31 mouse cellular contexts compared by ENCODE assay signal in the genomic region with DNA sequence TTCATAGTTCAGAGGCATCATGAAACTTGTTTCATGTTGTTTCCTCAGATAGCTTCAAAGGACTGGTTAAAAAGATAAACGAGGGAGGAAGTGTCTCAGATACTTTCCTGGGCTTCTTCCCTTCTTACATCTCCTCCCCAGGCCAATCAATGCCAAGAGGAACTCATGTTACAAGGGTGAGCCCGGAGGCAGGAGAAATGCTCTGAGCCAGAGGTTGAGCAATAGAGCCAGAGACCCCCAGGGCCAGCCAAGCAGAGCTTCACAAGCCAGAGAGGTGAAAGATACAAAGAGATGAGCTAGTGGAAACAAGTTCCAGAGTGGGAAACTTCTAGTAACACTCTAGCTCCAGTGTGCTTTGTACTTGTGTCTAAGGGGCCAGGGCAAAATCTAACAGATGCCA. TPM values are rescaled to one million over a fixed set of nuclear protein-coding genes. Genes with fewer than 3 reads are reported as not detected.
DNase-seq lines count a peak whose midpoint lies in the region; ATAC-seq and TF ChIP-seq lines count a peak whose summit lies in the region.
"Had no signal": no experiment of that assay in that cellular context is flagged by ENCODE, and none has a peak within 500 bp of the region (broad histone marks: within the 10 kb centered on the region; RNA-seq: fewer than 3 reads in every experiment).

No protein-coding gene starts in this region.

- H3K4me3 ChIP-seq in layer of hippocampus, adult 2 months = no peak overlapping the region
- no peak overlapping the region for H3K4me3 ChIP-seq in thymus, adult 2 months (ENCODE audit: control insufficient read depth, insufficient read depth, low read length)
- H3K4me3 ChIP-seq: embryonic facial prominence, embryonic 12.5 days; heart, adult 2 months; heart, embryonic 12.5 days; kidney, embryonic 15.5 days; liver, embryonic 12.5 days; midbrain, embryonic 13.5 days; stomach, embryonic 15.5 days had no signal

- no peaks in the 10 kb centered on the region for H3K27me3 ChIP-seq in thymus, adult 2 months (ENCODE audit: control insufficient read depth, insufficient read depth, low read length)
- H3K27me3 ChIP-seq: CH12.LX; embryonic facial prominence, embryonic 12.5 days; heart, embryonic 12.5 days; kidney, embryonic 15.5 days; liver, embryonic 12.5 days; midbrain, embryonic 13.5 days; stomach, embryonic 15.5 days had no signal

- H3K36me3 ChIP-seq in thymus, adult 2 months (ENCODE audit: control insufficient read depth, insufficient read depth, low read length) = no peaks in the 10 kb centered on the region
- H3K36me3 ChIP-seq: embryonic facial prominence, embryonic 12.5 days; heart, embryonic 12.5 days; kidney, embryonic 15.5 days; liver, embryonic 12.5 days; midbrain, embryonic 13.5 days; stomach, embryonic 15.5 days had no signal

- ATAC-seq in common myeloid progenitor, adult 5-6 weeks (replicated peaks; ENCODE audit: low read depth, poor library complexity, severe bottlenecking) = peak; percentile 46
- ATAC-seq: activated CD4-positive, CD25-positive, alpha-beta regulatory T cell, adult 4 months; forebrain, embryonic 14.5 days; liver, embryonic 12.5 days; liver, postnatal 0 days; midbrain, embryonic 13.5 days had no signal

- no peak for TF ChIP-seq CTCF in layer of hippocampus, adult 2 months (conservative IDR thresholded peaks at IDR 0.05)
- no peak for TF ChIP-seq CTCF in thymus, adult 2 months (IDR thresholded peaks at IDR 0.05; ENCODE audit: borderline replicate concordance, control insufficient read depth, extremely low read depth, insufficient read depth, low read length, poor library complexity)

- WGBS in thymus, adult 2 months = 3% methylated on average over 2 of the region's 2 CpGs

- no peak for TF ChIP-seq POLR2A in thymus, adult 2 months (IDR thresholded peaks at IDR 0.05; ENCODE audit: control insufficient read depth, extremely low read depth, insufficient read depth, low read length, poor library complexity)

- peaks cover 20% of the 10 kb centered on the region for H3K4me1 ChIP-seq in thymus, adult 2 months (replicated peaks; ENCODE audit: control insufficient read depth, insufficient read depth, low read length)
- H3K4me1 ChIP-seq: liver, embryonic 12.5 days had no signal

- DNase-seq in layer of hippocampus, adult 2 months (ENCODE audit: low spot score in 2 of 2) = no peak
- DNase-seq in layer of hippocampus, postnatal 36 days = no peak
- DNase-seq in thymus, adult 2 months = no peak
- DNase-seq in thymus, postnatal 10 days (ENCODE audit: low spot score in 2 of 2) = no peak
- DNase-seq in naive thymus-derived CD4-positive, alpha-beta T cell, adult 2 months (ENCODE audit: low read depth) = peak; percentile 61
- DNase-seq in left cerebral cortex, adult 8-10 months (ENCODE audit: low spot score in 2 of 2) = no peak
- DNase-seq: adrenal gland, adult 2 months; adrenal gland, postnatal 36 days; cerebellum, adult 8-10 months; cerebellum, postnatal 36 days; embryo, embryonic 11 days; gastrocnemius, postnatal 25 days; heart, adult 2 months; kidney, adult 11 months; kidney, postnatal 36 days; left cerebral cortex, postnatal 4 days; liver, postnatal 0 days; lung, postnatal 36 days; retina, postnatal 1 day; right cerebral cortex, postnatal 25 days had no signal

- H3K27ac ChIP-seq in layer of hippocampus, adult 2 months = peak overlapping the region; percentile 18; the same call in 1 of the 2 replicates
- H3K27ac ChIP-seq in thymus, adult 2 months (ENCODE audit: control insufficient read depth, insufficient read depth, low read length) = peak overlapping the region; percentile 73; the same call in 1 of the 2 replicates
- H3K27ac ChIP-seq: embryonic facial prominence, embryonic 12.5 days; heart, adult 2 months; hindbrain, embryonic 14.5 days; kidney, embryonic 15.5 days; liver, embryonic 12.5 days; midbrain, embryonic 13.5 days; stomach, embryonic 15.5 days had no signal

RNA-seq across cellular contexts. Expression of a gene that starts 38.9 kb away (rescaled TPM):
- total RNA-seq in layer of hippocampus, adult 2 months (2021) = 10 to 100 TPM; 16.0 to 19.7 TPM
- total RNA-seq in layer of hippocampus, postnatal 36 days (2021) = 10 to 100 TPM; 20.1 to 23.1 TPM
- polyA plus RNA-seq in thymus, adult 2 months (2012; rRNA removed) = 6.1 and 7.6 TPM in 2 replicates
- total RNA-seq in common myeloid progenitor, adult 5-6 weeks (2017) = 11.7 and 13.8 TPM in 2 replicates
- total RNA-seq in left cerebral cortex, adult 8-10 months (2022) = 10 to 100 TPM; 46.0 to 51.8 (median 47.8) TPM
- total RNA-seq: CH12.LX had no signal
